Mouse (Mus musculus) heart, postnatal 0 days (tissue): ENCODE measurements around the gene Fam53a.

ENCODE experiments used
- CTCF ChIP-seq: IDR thresholded peaks from 2 replicates; pipeline ENCODE4 v1.5.1; 2016; ENCODE audit warnings: antibody characterized with exemption, control low read depth, low read depth
- EP300 ChIP-seq: IDR thresholded peaks from 2 replicates; pipeline ENCODE4 v1.6.1; 2016; ENCODE audit warnings: antibody characterized with exemption, low read depth

- TF ChIP-seq EP300, result no peak
- no peak for TF ChIP-seq CTCF
Observed at GRCm38 (mm10) chr5:33556277-33556995, 73.0 kb downstream of the Fam53a start.
